Mouse (Mus musculus): ENCODE measurements around the gene Dennd4c.

GRCm38 (mm10) chr4:86721856-86722358, 26.4 kb upstream of the Dennd4c start:
- TF ChIP-seq POLR2A (IDR thresholded peaks at IDR 0.05; ENCODE audit: control insufficient read depth, low read depth, low read length), result no peak
- no peak for TF ChIP-seq CTCF (IDR thresholded peaks at IDR 0.05; ENCODE audit: control insufficient read depth, insufficient read depth, insufficient replicate concordance, low read depth, low read length)

Measured in testis, adult 2 months (tissue).